Mouse (Mus musculus) MEL (cell line): ENCODE results near the gene Rpl14. TPM values are rescaled to one million over a fixed set of nuclear protein-coding genes. Genes with fewer than 3 reads are reported as not detected.

Source experiments
- DNase-seq: peaks from one replicate; pipeline ENCODE4 v3.0.0; 2011; ENCODE audit warnings: low read depth, low spot score
- H3K27ac ChIP-seq: 2 replicates; pipeline ENCODE4 v1.5.1; 2012; ENCODE audit warnings: low read depth, mild to moderate bottlenecking, control low read depth, low read length, moderate library complexity; ENCODE audit not compliant: control insufficient read depth
- H3K27me3 ChIP-seq, 2 experiments: fragments of 150-350 bp in 1 of 2; sonication (generic) in 1 of 2; 2 replicates each; pipeline ENCODE4 v1.6.1; 2012; ENCODE audit warnings: low read length in 2 of 2, mild to moderate bottlenecking in 2 of 2, improper control_type of control experiment in 1 of 2, moderate library complexity in 1 of 2; ENCODE audit not compliant: insufficient read depth in 2 of 2, control insufficient read depth in 1 of 2
- H3K36me3 ChIP-seq, 2 experiments: 2 replicates each; pipeline ENCODE4 v1.6.1; 2012 to 2014; ENCODE audit warnings: low read length in 2 of 2, improper control_type of control experiment in 1 of 2, inconsistent platforms in 1 of 2, mild to moderate bottlenecking in 1 of 2; ENCODE audit not compliant: insufficient read depth in 2 of 2, control insufficient read depth in 1 of 2
- H3K4me1 ChIP-seq, 2 experiments: fragments of 150-350 bp in 1 of 2; sonication (generic) in 1 of 2; 2 replicates each; pipeline ENCODE4 v1.6.1; 2012; ENCODE audit warnings: low read length in 2 of 2, improper control_type of control experiment in 1 of 2, mild to moderate bottlenecking in 1 of 2; ENCODE audit not compliant: insufficient read depth in 2 of 2, control insufficient read depth in 1 of 2
- H3K4me3 ChIP-seq, 2 experiments: fragments of 150-350 bp in 1 of 2; sonication (generic) in 1 of 2; 2 replicates each; pipeline ENCODE4 v1.5.1; 2012; ENCODE audit warnings: low read depth in 2 of 2, low read length in 2 of 2, mild to moderate bottlenecking in 2 of 2, moderate library complexity in 2 of 2, control low read depth in 1 of 2, improper control_type of control experiment in 1 of 2; ENCODE audit not compliant: control insufficient read depth in 1 of 2, insufficient read depth in 1 of 2
- H3K79me2 ChIP-seq: 2 replicates; pipeline ENCODE4 v1.6.1; 2012; ENCODE audit warnings: mild to moderate bottlenecking, low read length, moderate library complexity; ENCODE audit not compliant: control insufficient read depth, poor library complexity, insufficient read depth
- H3K9ac ChIP-seq: 2 replicates; pipeline ENCODE4 v1.6.1; 2012; ENCODE audit warnings: low read depth, mild to moderate bottlenecking, control low read depth, low read length, moderate library complexity; ENCODE audit not compliant: control insufficient read depth, poor library complexity, severe bottlenecking
- H3K9me3 ChIP-seq: fragments of 150-350 bp; sonication (generic); replicated peaks from 2 replicates; pipeline ENCODE4 v1.6.1; 2012; ENCODE audit warnings: mild to moderate bottlenecking, low read length, improper control_type of control experiment, moderate library complexity; ENCODE audit not compliant: insufficient read depth
- BHLHE40 ChIP-seq: IDR thresholded peaks from 2 replicates; pipeline ENCODE4 v1.6.1; 2012; ENCODE audit warnings: low read depth, mild to moderate bottlenecking, inconsistent platforms, low read length, improper control_type of control experiment, borderline replicate concordance
- CTCF ChIP-seq, 3 experiments: IDR thresholded peaks in 2 of 3; conservative IDR thresholded peaks in 1 of 3; 2 replicates each; pipeline ENCODE4 v1.5.1; 2011 to 2012; ENCODE audit warnings: low read length in 3 of 3, low read depth in 2 of 3, mild to moderate bottlenecking in 2 of 3, improper control_type of control experiment in 1 of 3, inconsistent platforms in 1 of 3, mixed read lengths in 1 of 3, moderate library complexity in 1 of 3; ENCODE audit not compliant: control insufficient read depth in 1 of 3, insufficient read depth in 1 of 3, poor library complexity in 1 of 3, severe bottlenecking in 1 of 3
- HCFC1 ChIP-seq: IDR thresholded peaks from 2 replicates; pipeline ENCODE4 v1.6.1; 2012; ENCODE audit warnings: low read depth, mild to moderate bottlenecking, inconsistent platforms, low read length, improper control_type of control experiment, moderate library complexity
- KAT2A ChIP-seq: conservative IDR thresholded peaks from 2 replicates; pipeline ENCODE4 v1.6.1; 2012; ENCODE audit warnings: low read depth, low read length, improper control_type of control experiment, inconsistent platforms
- MAX ChIP-seq: IDR thresholded peaks from 2 replicates; pipeline ENCODE4 v1.6.1; 2011; ENCODE audit warnings: low read length, improper control_type of control experiment
- MXI1 ChIP-seq: IDR thresholded peaks from 2 replicates; pipeline ENCODE4 v1.6.1; 2011; ENCODE audit warnings: mild to moderate bottlenecking, low read depth, low read length, improper control_type of control experiment
- MYC ChIP-seq: IDR thresholded peaks from 2 replicates; pipeline ENCODE4 v1.6.1; 2011; ENCODE audit warnings: low read depth, mild to moderate bottlenecking, low read length, improper control_type of control experiment, moderate library complexity
- NRF1 ChIP-seq: IDR thresholded peaks from 2 replicates; pipeline ENCODE4 v1.6.1; 2014; ENCODE audit warnings: low read depth, mild to moderate bottlenecking, inconsistent platforms, low read length, improper control_type of control experiment, moderate library complexity; ENCODE audit not compliant: poor library complexity, insufficient read depth, severe bottlenecking
- RAD21 ChIP-seq: IDR thresholded peaks from 2 replicates; pipeline ENCODE4 v1.6.1; 2011; ENCODE audit warnings: mild to moderate bottlenecking, low read depth, low read length, improper control_type of control experiment
- SIN3A ChIP-seq: IDR thresholded peaks from 2 replicates; pipeline ENCODE4 v1.6.1; 2012; ENCODE audit warnings: low read length, improper control_type of control experiment, inconsistent platforms
- SMC3 ChIP-seq: IDR thresholded peaks from 2 replicates; pipeline ENCODE4 v1.6.1; 2011; ENCODE audit warnings: low read depth, low read length, improper control_type of control experiment
- TBP ChIP-seq: IDR thresholded peaks from 2 replicates; pipeline ENCODE4 v1.8.0; 2011; ENCODE audit warnings: low read depth, low read length, improper control_type of control experiment
- USF1 ChIP-seq: IDR thresholded peaks from 2 replicates; pipeline ENCODE4 v1.6.1; 2014; ENCODE audit warnings: low read depth, mild to moderate bottlenecking, inconsistent platforms, low read length, improper control_type of control experiment, moderate library complexity
- ZC3H11A ChIP-seq: IDR thresholded peaks from 2 replicates; pipeline ENCODE4 v1.6.1; 2012; ENCODE audit warnings: low read depth, mild to moderate bottlenecking, inconsistent platforms, low read length, improper control_type of control experiment
- ZKSCAN1 ChIP-seq: IDR thresholded peaks from 2 replicates; pipeline ENCODE4 v1.6.1; 2012; ENCODE audit warnings: low read depth, mild to moderate bottlenecking, inconsistent platforms, low read length, improper control_type of control experiment, moderate library complexity
- polyA plus RNA-seq, 2 experiments: library from polyadenylated mRNA; stranded (reverse) in 1 of 2; unstranded in 1 of 2; fragments of >175 nt in 1 of 2; fragments of >200 nt in 1 of 2; gene quantifications; 2 replicates each; pipeline versions ENCODE4 v1.2.1 to v1.2.4; 2012; ENCODE audit warnings: low replicate concordance in 2 of 2, low read depth in 1 of 2; ENCODE audit not compliant: insufficient read length in 2 of 2, insufficient read depth in 1 of 2, missing spikeins in 1 of 2
- total RNA-seq: library from RNA; depleted of rRNA; stranded (reverse); fragments of 300-350 nt; gene quantifications from 2 replicates; pipeline ENCODE4 v1.2.3, GENCODE M21; 2012

Rpl14 gene
- total and polyA plus RNA-seq, 3 experiments: 502 to 1,607 TPM; not detected in 1

DNA sequence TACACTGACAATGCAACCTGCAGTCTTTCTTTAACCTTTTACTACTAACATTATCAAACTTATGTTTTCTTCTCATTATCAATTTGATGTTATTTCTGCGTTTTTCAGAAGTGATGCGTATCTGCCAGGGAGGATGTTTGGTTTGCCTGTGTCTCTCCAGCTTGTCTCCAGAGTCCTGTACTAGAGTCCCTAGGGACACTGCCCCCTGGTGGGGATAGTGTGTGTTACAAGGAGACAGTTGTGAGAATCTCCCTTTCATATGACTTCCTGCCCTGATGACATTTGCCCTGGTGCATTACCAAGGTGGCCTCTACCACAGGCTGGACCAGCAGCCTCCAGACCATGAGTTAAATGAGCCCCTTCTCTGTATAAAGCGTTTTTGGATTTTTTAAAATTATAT lies 15.3 kb downstream of the Rpl14 start:
- TF ChIP-seq CTCF (IDR thresholded peaks at IDR 0.05 in 2 of 3, conservative IDR thresholded peaks at IDR 0.05 in 1 of 3; ENCODE audit: control insufficient read depth in 1 of 3, insufficient read depth in 1 of 3, low read depth in 2 of 3, low read length in 3 of 3, poor library complexity in 1 of 3, severe bottlenecking in 1 of 3): peak; percentile 76 to 93 (median 86)
- no peak for TF ChIP-seq ZKSCAN1
- TF ChIP-seq SMC3: peak; percentile 91
- 0 out of 2 replicates have a peak, but pooled peaks have one; percentile 20 for TF ChIP-seq SIN3A
- TF ChIP-seq RAD21: peak; percentile 54
- H3K9ac ChIP-seq: no peak overlapping the region
- H3K79me2 ChIP-seq: no peaks in the 10 kb centered on the region
- no peaks in the 10 kb centered on the region for H3K9me3 ChIP-seq
- H3K27ac ChIP-seq: no peak overlapping the region
- H3K27me3 ChIP-seq: no peaks in the 10 kb centered on the region
- DNase-seq: peak; percentile 89
- H3K4me3 ChIP-seq: no peak overlapping the region
- no peaks in the 10 kb centered on the region for H3K36me3 ChIP-seq
- H3K4me1 ChIP-seq: no peaks in the 10 kb centered on the region

DNA sequence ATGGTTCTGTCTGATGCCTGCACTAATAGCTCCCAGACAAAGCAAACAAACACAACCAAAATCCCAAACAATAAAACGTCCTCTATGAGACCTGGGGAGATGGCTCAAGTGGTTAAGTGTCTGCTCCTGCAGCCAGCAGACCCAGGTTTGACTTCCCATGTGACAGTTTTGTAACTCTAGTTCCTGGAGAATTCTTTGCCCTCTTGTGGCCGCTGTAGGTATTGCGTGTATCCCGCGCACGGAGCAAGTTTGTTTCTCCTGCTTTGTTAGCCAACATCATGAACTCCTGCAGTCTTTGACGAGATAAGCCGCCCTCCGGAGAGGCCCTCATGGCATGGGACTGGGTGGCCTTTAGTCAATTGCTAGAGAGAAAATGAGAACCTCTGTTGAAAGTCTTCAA lies 20.2 kb downstream of the Rpl14 start:
- no peak overlapping the region for H3K4me3 ChIP-seq
- H3K79me2 ChIP-seq: no peaks in the 10 kb centered on the region
- peaks cover 2 to 6% of the 10 kb centered on the region in 2 experiments; a peak in 3 of 4 replicates for H3K4me1 ChIP-seq
- H3K9ac ChIP-seq: no peak overlapping the region
- H3K9me3 ChIP-seq: no peaks in the 10 kb centered on the region
- DNase-seq: peak; percentile 86
- no peak overlapping the region for H3K27ac ChIP-seq
- peaks cover 0 to 2% of the 10 kb centered on the region in 2 experiments; a peak in 1 of 4 replicates for H3K27me3 ChIP-seq
- TF ChIP-seq KAT2A (no peak), HCFC1 (0 out of 2 replicates have a peak, but pooled peaks have one; percentile 30), ZC3H11A (0 out of 2 replicates have a peak, but pooled peaks have one; percentile 18), CTCF (IDR thresholded peaks at IDR 0.05 in 2 of 3, conservative IDR thresholded peaks at IDR 0.05 in 1 of 3; ENCODE audit: control insufficient read depth in 1 of 3, insufficient read depth in 1 of 3, low read depth in 2 of 3, low read length in 3 of 3, poor library complexity in 1 of 3, severe bottlenecking in 1 of 3) (peak; percentile 70 to 88 (median 88)), SIN3A (0 out of 2 replicates have a peak, but pooled peaks have one; percentile 34), MAX (0 out of 2 replicates have a peak, but pooled peaks have one; percentile 33), USF1 (peak; percentile 55; the same call in 1 of the 2 replicates), MXI1 (no peak), TBP (no peak), RAD21 (peak; percentile 46), MYC (peak; percentile 80), BHLHE40 (no peak), SMC3 (peak; percentile 90), NRF1 (no peak)
- H3K36me3 ChIP-seq: peaks cover 0 to 4% of the 10 kb centered on the region in 2 experiments; a peak in 2 of 4 replicates
